Mouse (Mus musculus) olfactory bulb, adult 2 months (tissue): ENCODE data around the gene 3830406C13Rik.

Experiments
- CTCF ChIP-seq: fragments of 200-500 bp; IDR thresholded peaks from 2 replicates; pipeline ENCODE4 v1.5.1; 2012; ENCODE audit warnings: low read depth, mild to moderate bottlenecking, low read length, moderate library complexity; ENCODE audit not compliant: insufficient read depth
- POLR2A ChIP-seq: fragments of 200-500 bp; IDR thresholded peaks from 2 replicates; pipeline ENCODE4 v1.6.1; 2012; ENCODE audit warnings: mild to moderate bottlenecking, low read depth, low read length, moderate library complexity; ENCODE audit not compliant: insufficient read depth

DNA sequence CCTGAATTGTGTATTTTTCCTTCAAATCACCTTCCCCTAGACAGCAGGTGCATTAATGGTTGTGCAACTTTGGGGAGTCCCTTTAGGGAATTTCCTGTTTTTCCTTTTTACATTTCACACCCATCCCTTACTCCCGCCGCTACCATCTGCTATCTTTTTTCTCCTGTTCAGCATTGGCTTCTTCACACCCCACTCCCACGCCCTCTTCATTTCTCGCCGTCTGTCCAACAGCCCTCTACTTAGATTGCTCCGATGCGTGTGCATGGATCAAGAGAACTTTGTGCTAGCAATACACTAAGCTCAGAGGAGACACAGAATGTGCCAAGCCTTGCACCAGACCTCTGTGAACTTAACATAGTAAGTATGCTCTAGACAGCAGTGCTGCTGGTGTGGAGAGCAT lies 12.4 kb downstream of the 3830406C13Rik start:
- TF ChIP-seq CTCF (no peak), POLR2A (no peak)
